Mouse (Mus musculus) mouse trophoblast stem cell (cell line): ENCODE results near the gene Il17rc.

Experiments
- in situ Hi-C, 2 experiments: fragments of 300-500 bp; cut with MseI, MboI; formaldehyde crosslinking; loops; 2 replicates in 1 of 2; 3 replicates in 1 of 2; pipeline ENCODE4 v1.15.1; 2025

Gene Il17rc

GRCm38 (mm10) chr6:113451839-113452238, 19.4 kb upstream of the Il17rc start:
- in situ Hi-C loops: no loop called here

GRCm38 (mm10) chr6:113455007-113455406, 16.2 kb upstream of the Il17rc start:
- in situ Hi-C loops: no loop called here

- in situ Hi-C loops: no loop called here
These were observed 13.2 kb upstream of the Il17rc start, which contains the start of gene Il17re for GRCm38 (mm10) chr6:113457952-113458534. Gene Il17re (plus strand): TSS chr6:113458484.

GRCm38 (mm10) chr6:113458635-113459034, 12.6 kb upstream of the Il17rc start:
- in situ Hi-C loops: no loop called here

GRCm38 (mm10) chr6:113464040-113464439, 7.2 kb upstream of the Il17rc start:
- in situ Hi-C loops: no loop called here

- in situ Hi-C loops: no loop called here
These were observed 5.6 kb upstream of the Il17rc start for GRCm38 (mm10) chr6:113465602-113466001.

GRCm38 (mm10) chr6:113468512-113468911, 2.7 kb upstream of the Il17rc start:
- in situ Hi-C loops: no loop called here

- in situ Hi-C loops: no loop called here
These were observed 2.2 kb upstream of the Il17rc start for GRCm38 (mm10) chr6:113469021-113469420.

GRCm38 (mm10) chr6:113469432-113469831, 1.8 kb upstream of the Il17rc start:
- in situ Hi-C loops: no loop called here

GRCm38 (mm10) chr6:113472061-113472460, 834 bp downstream of the Il17rc start:
- in situ Hi-C loops: no loop called here

- in situ Hi-C loops: no loop called here
These were observed 2.0 kb downstream of the Il17rc start for GRCm38 (mm10) chr6:113473246-113473645.

- in situ Hi-C loops: no loop called here
These were observed 2.5 kb downstream of the Il17rc start for GRCm38 (mm10) chr6:113473715-113474114.

- in situ Hi-C loops: loop anchor here in 1 of 2 experiments (5.0 kb wide), 1 partner anchor 40 kb away; the partner anchor contains the start of gene Cidec
These were observed 6.1 kb downstream of the Il17rc start for GRCm38 (mm10) chr6:113477353-113477752.

- in situ Hi-C loops: loop anchor here in 1 of 2 experiments (5.0 kb wide), 1 partner anchor 42 kb away; the partner anchor contains the start of gene Cidec
These were observed 7.7 kb downstream of the Il17rc start for GRCm38 (mm10) chr6:113478906-113479305.

- in situ Hi-C loops: no loop called here
These were observed 9.5 kb downstream of the Il17rc start for GRCm38 (mm10) chr6:113480555-113481373.

GRCm38 (mm10) chr6:113482477-113483099, 11.4 kb downstream of the Il17rc start:
- in situ Hi-C loops: no loop called here

- in situ Hi-C loops: no loop called here
These were observed 11.9 kb downstream of the Il17rc start, which contains the start of gene Creld1 for GRCm38 (mm10) chr6:113483100-113483615. Gene Creld1 (plus strand): TSS chr6:113483297.

- in situ Hi-C loops: no loop called here
These were observed 12.5 kb downstream of the Il17rc start for GRCm38 (mm10) chr6:113483729-113484128.

- in situ Hi-C loops: no loop called here
These were observed 15.9 kb downstream of the Il17rc start for GRCm38 (mm10) chr6:113487125-113487576.

- in situ Hi-C loops: no loop called here
These were observed 18.2 kb downstream of the Il17rc start for GRCm38 (mm10) chr6:113489410-113489809.

GRCm38 (mm10) chr6:113492101-113492864, 21.1 kb downstream of the Il17rc start:
- in situ Hi-C loops: no loop called here
